Mouse (Mus musculus): ENCODE results near the gene Tada1. TPM values are rescaled to one million over a fixed set of nuclear protein-coding genes. Genes with fewer than 3 reads are reported as not detected.

Tada1 gene
- polyA plus RNA-seq, 1 experiment from 2014 or later: 26.5 TPM

GRCm38 (mm10) chr1:166429053-166429452 lies 50.2 kb downstream of the Tada1 start:
- H3K4me2 ChIP-seq (replicated peaks; ENCODE audit: low read depth, low read length): no peak overlapping the region

GRCm38 (mm10) chr1:166429809-166430431 lies 51.0 kb downstream of the Tada1 start:
- H3K4me1 ChIP-seq (ENCODE audit: insufficient read depth, low read depth, low read length): no peaks in the 10 kb centered on the region
- no peaks in the 10 kb centered on the region for H3K27me3 ChIP-seq (replicated peaks; ENCODE audit: insufficient read depth, low read length)
- WGBS: 34% methylated on average over 10 of the region's 10 CpGs
- H3K9ac ChIP-seq (replicated peaks; ENCODE audit: low read depth): no peak overlapping the region
- H3K36me3 ChIP-seq (ENCODE audit: insufficient read depth, low read length): no peaks in the 10 kb centered on the region
- no peaks in the 10 kb centered on the region for H3K9me3 ChIP-seq (ENCODE audit: low read length)
- H3K27ac ChIP-seq (ENCODE audit: low read length): no peak overlapping the region
- no peak overlapping the region for H3K4me3 ChIP-seq (ENCODE audit: low read depth, low read length)
- peak overlapping the region; percentile 37; the same call in 1 of the 2 replicates for H3K4me2 ChIP-seq (replicated peaks; ENCODE audit: low read depth, low read length)
- TF ChIP-seq CTCF (IDR thresholded peaks at IDR 0.05) (no peak), EP300 (IDR thresholded peaks at IDR 0.05) (peak; percentile 33; the same call in 1 of the 2 replicates)
- peak; percentile 52 for DNase-seq (ENCODE audit: low spot score)
- ATAC-seq: peak; percentile 54; the same call in 1 of the 2 replicates

More at GRCm38 (mm10) chr1:166429053-166429452, 50.2 kb downstream of the Tada1 start:
- no peak for TF ChIP-seq EP300 (IDR thresholded peaks at IDR 0.05)
- peak; percentile 49 for TF ChIP-seq CTCF (IDR thresholded peaks at IDR 0.05)
- ATAC-seq (no peak), DNase-seq (ENCODE audit: low spot score) (peak; percentile 11)
- Histone ChIP-seq H3K36me3 (ENCODE audit: insufficient read depth, low read length) (no peaks in the 10 kb centered on the region), H3K4me3 (ENCODE audit: low read depth, low read length) (no peak overlapping the region), H3K9me3 (ENCODE audit: low read length) (no peaks in the 10 kb centered on the region), H3K27me3 (replicated peaks; ENCODE audit: insufficient read depth, low read length) (no peaks in the 10 kb centered on the region), H3K9ac (replicated peaks; ENCODE audit: low read depth) (no peak overlapping the region), H3K4me1 (ENCODE audit: insufficient read depth, low read depth, low read length) (no peaks in the 10 kb centered on the region), H3K27ac (ENCODE audit: low read length) (no peak overlapping the region)
- 46% methylated on average over 3 of the region's 3 CpGs for WGBS

DNA sequence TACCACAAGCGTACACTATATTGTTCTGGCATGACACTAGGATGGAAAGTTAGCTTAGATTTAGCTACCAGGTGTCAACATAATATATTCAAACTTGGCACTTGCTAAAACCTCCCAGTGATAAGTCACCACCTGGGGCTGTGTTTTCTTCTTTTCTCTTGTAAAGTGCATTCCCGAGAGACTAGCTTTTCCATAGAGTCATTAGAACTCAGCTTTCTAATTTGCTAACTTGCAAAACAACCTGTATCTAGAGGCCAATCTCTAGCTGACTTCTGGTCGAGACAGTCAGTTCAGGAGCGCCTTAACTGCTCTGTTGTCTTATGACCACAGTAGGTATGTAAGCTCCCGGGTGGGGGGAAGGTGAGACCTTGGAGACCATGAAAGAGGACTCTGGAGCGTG lies 60.5 kb downstream of the Tada1 start:
- no peak for ATAC-seq
- Histone ChIP-seq H3K27ac (ENCODE audit: low read length) (no peak overlapping the region), H3K4me3 (ENCODE audit: low read depth, low read length) (no peak overlapping the region), H3K9me3 (ENCODE audit: low read length) (no peaks in the 10 kb centered on the region), H3K4me2 (replicated peaks; ENCODE audit: low read depth, low read length) (no peak overlapping the region), H3K4me1 (ENCODE audit: insufficient read depth, low read depth, low read length) (no peaks in the 10 kb centered on the region), H3K36me3 (ENCODE audit: insufficient read depth, low read length) (no peaks in the 10 kb centered on the region), H3K9ac (replicated peaks; ENCODE audit: low read depth) (no peak overlapping the region), H3K27me3 (replicated peaks; ENCODE audit: insufficient read depth, low read length) (no peaks in the 10 kb centered on the region)
- WGBS: 62% methylated on average over 6 of the region's 6 CpGs
- no peak for TF ChIP-seq CTCF (IDR thresholded peaks at IDR 0.05)
- no peak for TF ChIP-seq EP300 (IDR thresholded peaks at IDR 0.05)
- no peak for DNase-seq (ENCODE audit: low spot score)

- Histone ChIP-seq H3K4me2 (replicated peaks; ENCODE audit: low read depth, low read length) (no peak overlapping the region), H3K27me3 (replicated peaks; ENCODE audit: insufficient read depth, low read length) (no peaks in the 10 kb centered on the region), H3K4me3 (ENCODE audit: low read depth, low read length) (no peak overlapping the region), H3K36me3 (ENCODE audit: insufficient read depth, low read length) (no peaks in the 10 kb centered on the region), H3K27ac (ENCODE audit: low read length) (no peak overlapping the region), H3K4me1 (ENCODE audit: insufficient read depth, low read depth, low read length) (no peaks in the 10 kb centered on the region), H3K9ac (replicated peaks; ENCODE audit: low read depth) (no peak overlapping the region), H3K9me3 (ENCODE audit: low read length) (no peaks in the 10 kb centered on the region)
- 86% methylated on average over 3 of the region's 3 CpGs for WGBS
- TF ChIP-seq EP300 (IDR thresholded peaks at IDR 0.05): no peak
- TF ChIP-seq CTCF (IDR thresholded peaks at IDR 0.05): no peak
- no peak for ATAC-seq
- DNase-seq (ENCODE audit: low spot score): no peak
Observed at GRCm38 (mm10) chr1:166441992-166442391, 63.1 kb downstream of the Tada1 start.

Other genes starting within 250 kb of the Tada1 start
- 0.12 TPM in 1 of 2 replicates, not detected in the other for gene Gpa33, start 248.9 kb upstream of the Tada1 start, polyA plus RNA-seq (2015; fragmentation: Nextera tagmentation; extraction: Ambion mirVana)
- not detected in 2 replicates for gene Mael, start 140.3 kb upstream of the Tada1 start, polyA plus RNA-seq (2015; fragmentation: Nextera tagmentation; extraction: Ambion mirVana)
- gene Ildr2, start 125.0 kb upstream of the Tada1 start, polyA plus RNA-seq (2015; fragmentation: Nextera tagmentation; extraction: Ambion mirVana): 0.79 and 1.1 TPM in 2 replicates
- gene Pogk, start 30.8 kb downstream of the Tada1 start, polyA plus RNA-seq (2015; fragmentation: Nextera tagmentation; extraction: Ambion mirVana): 3.5 and 4.0 TPM in 2 replicates
- not detected in 2 replicates for gene Gm4846, start 118.5 kb downstream of the Tada1 start, polyA plus RNA-seq (2015; fragmentation: Nextera tagmentation; extraction: Ambion mirVana)